Comparison of ENCODE assay signal across 8 mouse cellular contexts in genomic region chr6:67168803-67169202, GRCm38 (mm10).
DNase-seq lines count a peak whose midpoint lies in the region; ATAC-seq lines count a peak whose summit lies in the region.

No protein-coding gene starts in this region.

- H3K4me2 ChIP-seq in heart, embryonic 14.5 days (ENCODE audit: low read length): peak overlapping the region; percentile 64
- H3K4me2 ChIP-seq in hindbrain, embryonic 15.5 days: peak overlapping the region; percentile 55
- peak overlapping the region; percentile 47 for H3K4me2 ChIP-seq in midbrain, embryonic 11.5 days

- H3K4me1 ChIP-seq in heart, embryonic 14.5 days (ENCODE audit: control insufficient read depth in 2 of 2, insufficient read depth in 2 of 2, low read length in 2 of 2): peaks cover 0 to 3% of the 10 kb centered on the region in 2 experiments; a peak in 2 of 4 replicates
- H3K4me1 ChIP-seq in hindbrain, embryonic 15.5 days (replicated peaks): 0 out of 2 replicates have a peak, but pooled peaks cover 3% of the 10 kb centered on the region
- H3K4me1 ChIP-seq in midbrain, embryonic 11.5 days (ENCODE audit: control insufficient read depth, insufficient read depth, low read length): no peaks in the 10 kb centered on the region

- H3K4me3 ChIP-seq in heart, embryonic 14.5 days (ENCODE audit: control insufficient read depth in 1 of 2, insufficient read depth in 1 of 2, low read depth in 1 of 2, low read length in 2 of 2): peak overlapping the region; percentile 38 to 67; a peak in 3 of 4 replicates
- H3K4me3 ChIP-seq in hindbrain, embryonic 15.5 days: peak overlapping the region; percentile 44
- H3K4me3 ChIP-seq in midbrain, embryonic 11.5 days (ENCODE audit: low read depth, low read length): peak overlapping the region; percentile 33

- peak overlapping the region in 1 of 2 experiments; percentile 42; a peak in 1 of 4 replicates for H3K27ac ChIP-seq in heart, embryonic 14.5 days (replicated peaks in 1 of 2; ENCODE audit: control insufficient read depth in 1 of 2, insufficient read depth in 1 of 2, low read depth in 2 of 2, low read length in 2 of 2)
- H3K27ac ChIP-seq in hindbrain, embryonic 15.5 days (replicated peaks): peak overlapping the region; percentile 73
- peak overlapping the region; percentile 11; the same call in 1 of the 2 replicates for H3K27ac ChIP-seq in midbrain, embryonic 11.5 days (ENCODE audit: low read depth, low read length)

- no peaks in the 10 kb centered on the region for H3K27me3 ChIP-seq in heart, embryonic 14.5 days (ENCODE audit: control insufficient read depth, insufficient read depth, low read length)
- no peaks in the 10 kb centered on the region for H3K27me3 ChIP-seq in hindbrain, embryonic 15.5 days
- no peaks in the 10 kb centered on the region for H3K27me3 ChIP-seq in midbrain, embryonic 11.5 days (ENCODE audit: control insufficient read depth, insufficient read depth, low read length)

- no peak for ATAC-seq in heart, embryonic 14.5 days (ENCODE audit: insufficient number of reproducible peaks, insufficient read depth, low FRiP score, low read depth)
- ATAC-seq in common myeloid progenitor, adult 5-6 weeks (replicated peaks; ENCODE audit: low read depth, poor library complexity, severe bottlenecking): peak; percentile 7; the same call in 1 of the 2 replicates
- ATAC-seq in hindbrain, embryonic 15.5 days (ENCODE audit: low FRiP score, low read depth): peak; percentile 17; the same call in 1 of the 2 replicates
- peak; percentile 34 for ATAC-seq in midbrain, embryonic 11.5 days (ENCODE audit: low FRiP score)
- no peak for ATAC-seq in megakaryocyte-erythroid progenitor cell, adult 5-6 weeks (replicated peaks; ENCODE audit: low FRiP score, low TSS enrichment, poor library complexity, severe bottlenecking)

- peak overlapping the region; percentile 64 for H3K9ac ChIP-seq in heart, embryonic 14.5 days (ENCODE audit: low read length)
- peak overlapping the region; percentile 38 for H3K9ac ChIP-seq in hindbrain, embryonic 15.5 days
- H3K9ac ChIP-seq in midbrain, embryonic 11.5 days (ENCODE audit: low read length): peak overlapping the region; percentile 47

- WGBS in heart, embryonic 14.5 days: 27% methylated on average over 2 of the region's 2 CpGs
- WGBS in hindbrain, embryonic 15.5 days: 17% methylated on average over 2 of the region's 2 CpGs
- WGBS in midbrain, embryonic 11.5 days: 31% methylated on average over 2 of the region's 2 CpGs

- H3K9me3 ChIP-seq in heart, embryonic 14.5 days (ENCODE audit: control insufficient read depth, low read length): no peaks in the 10 kb centered on the region
- H3K9me3 ChIP-seq in hindbrain, embryonic 15.5 days: no peaks in the 10 kb centered on the region
- no peaks in the 10 kb centered on the region for H3K9me3 ChIP-seq in midbrain, embryonic 11.5 days (ENCODE audit: control insufficient read depth, low read length)

- no peak for DNase-seq in heart, adult 9 months (ENCODE audit: low spot score in 2 of 2)
- no peak for DNase-seq in midbrain, embryonic 11.5 days (ENCODE audit: low spot score, missing footprints)
- DNase-seq in gastrocnemius, postnatal 4 days (ENCODE audit: low spot score in 2 of 2): no peak
- no peak for DNase-seq in natural killer cell, adult 2 months (ENCODE audit: low spot score in 2 of 2)

- no peaks in the 10 kb centered on the region for H3K36me3 ChIP-seq in heart, embryonic 14.5 days (ENCODE audit: control insufficient read depth, insufficient read depth, low read length)
- no peaks in the 10 kb centered on the region for H3K36me3 ChIP-seq in hindbrain, embryonic 15.5 days
- no peaks in the 10 kb centered on the region for H3K36me3 ChIP-seq in midbrain, embryonic 11.5 days (ENCODE audit: control insufficient read depth, insufficient read depth, low read length)

Comparison
In these comparisons a context has a peak if more than half of its experiments do, and no peak if none do; other contexts are left out.
1. ATAC-seq: peak in common myeloid progenitor, adult 5-6 weeks (single experiment), hindbrain, embryonic 15.5 days (single experiment) and midbrain, embryonic 11.5 days (single experiment); none in heart, embryonic 14.5 days (single experiment) and megakaryocyte-erythroid progenitor cell, adult 5-6 weeks (single experiment).
2. Peak in every context shown above with its lines, with median percentiles within 50 percentile points of each other: H3K4me2 ChIP-seq, H3K4me3 ChIP-seq and H3K9ac ChIP-seq.